Mouse (Mus musculus) forebrain, embryonic 10.5 days (tissue): ENCODE measurements at regions not wholly inside any gene's neighbourhood (a gene's known extent, or its start where the extent isn't known, plus 50 kb on each side); places are given as distances from the start of the nearest gene placed in this dataset.
A peak's percentile ranks its signal among the peaks of the same experiment; 100 is the strongest.
"Not testable (repeated sequence)": the region's sequence is repeated elsewhere in the genome, so short reads cannot be mapped to it uniquely, and the experiment has no call there.

Experiments used
- DNase-seq: peaks from one replicate; pipeline ENCODE4 v3.0.0-alpha.2; 2017; ENCODE audit warnings: low spot score; ENCODE audit errors: extremely low spot score
- H3K27ac ChIP-seq: fragments of 300-500 bp; sonication (generic); 2 replicates; pipeline ENCODE4 v1.5.1; 2016; ENCODE audit warnings: mild to moderate bottlenecking
- H3K27me3 ChIP-seq: fragments of 300-500 bp; sonication (generic); 2 replicates; pipeline ENCODE4 v1.6.1; 2016; ENCODE audit warnings: mild to moderate bottlenecking; ENCODE audit not compliant: poor library complexity, severe bottlenecking
- H3K36me3 ChIP-seq: fragments of 300-500 bp; sonication (generic); replicated peaks from 2 replicates; pipeline ENCODE4 v1.6.1; 2016; ENCODE audit warnings: mild to moderate bottlenecking, moderate library complexity
- H3K4me1 ChIP-seq: fragments of 300-500 bp; sonication (generic); 2 replicates; pipeline ENCODE4 v1.6.1; 2016
- H3K4me3 ChIP-seq: fragments of 300-500 bp; sonication (generic); 2 replicates; pipeline ENCODE4 v1.5.1; 2016; ENCODE audit warnings: mild to moderate bottlenecking, moderate library complexity
- H3K9me3 ChIP-seq: fragments of 300-500 bp; sonication (generic); 2 replicates; pipeline ENCODE4 v1.6.1; 2016; ENCODE audit warnings: mild to moderate bottlenecking, moderate library complexity
- WGBS: fragments of 180-500 bp; shearing (Covaris S2); methylation state at CpG from one replicate; pipeline ENCODE4 v1.1.7; 2016; 5-methylcytosine and 5-hydroxymethylcytosine counted together

DNA sequence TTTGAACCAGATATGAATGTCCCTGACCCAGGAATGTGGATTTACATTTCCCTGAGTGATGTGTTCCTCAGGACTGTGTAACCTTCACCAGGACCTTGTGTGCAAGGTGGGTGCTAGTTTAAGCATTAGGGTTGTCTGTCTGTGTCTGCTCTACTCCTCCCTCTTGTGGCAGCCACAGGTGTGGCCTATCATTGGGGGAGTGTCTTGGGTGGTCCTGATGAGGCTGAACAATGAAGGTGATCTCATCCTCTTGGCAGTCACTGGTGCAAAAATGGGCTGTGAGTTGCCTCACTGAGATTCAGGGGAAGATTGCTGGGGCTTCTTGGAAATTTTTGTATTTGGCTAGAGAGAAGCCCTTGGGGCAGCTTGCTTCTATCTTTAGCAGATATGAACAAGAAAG is 179.4 kb upstream of the Ube2e1 start:
- no peak overlapping the region for H3K4me3 ChIP-seq
- H3K27me3 ChIP-seq = no peaks in the 10 kb centered on the region
- peak; percentile 14 for DNase-seq
- H3K4me1 ChIP-seq = no peaks in the 10 kb centered on the region
- no peaks in the 10 kb centered on the region for H3K9me3 ChIP-seq
- H3K36me3 ChIP-seq = no peaks in the 10 kb centered on the region
- no peak overlapping the region for H3K27ac ChIP-seq

DNA sequence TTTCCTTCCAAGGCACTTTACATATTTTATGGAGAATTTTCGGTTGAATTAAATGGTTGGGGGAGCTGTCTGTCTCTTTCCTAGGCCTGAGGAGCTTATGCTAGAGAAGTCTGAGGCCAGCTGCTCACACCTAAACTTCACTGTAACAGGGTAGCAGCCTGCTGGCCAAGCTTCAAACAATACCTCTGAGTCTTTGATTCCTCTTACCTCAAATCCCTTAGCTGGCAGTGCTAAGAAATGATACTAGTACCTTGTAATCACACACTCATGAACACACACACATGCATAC is 176.6 kb upstream of the Ube2e1 start:
- Histone ChIP-seq H3K9me3 (no peaks in the 10 kb centered on the region), H3K27me3 (no peaks in the 10 kb centered on the region), H3K4me3 (no peak overlapping the region), H3K27ac (no peak overlapping the region), H3K4me1 (no peaks in the 10 kb centered on the region), H3K36me3 (no peaks in the 10 kb centered on the region)
- peak; percentile 10 for DNase-seq
- 75% methylated on average over 1 of the region's 1 CpGs for WGBS

DNA sequence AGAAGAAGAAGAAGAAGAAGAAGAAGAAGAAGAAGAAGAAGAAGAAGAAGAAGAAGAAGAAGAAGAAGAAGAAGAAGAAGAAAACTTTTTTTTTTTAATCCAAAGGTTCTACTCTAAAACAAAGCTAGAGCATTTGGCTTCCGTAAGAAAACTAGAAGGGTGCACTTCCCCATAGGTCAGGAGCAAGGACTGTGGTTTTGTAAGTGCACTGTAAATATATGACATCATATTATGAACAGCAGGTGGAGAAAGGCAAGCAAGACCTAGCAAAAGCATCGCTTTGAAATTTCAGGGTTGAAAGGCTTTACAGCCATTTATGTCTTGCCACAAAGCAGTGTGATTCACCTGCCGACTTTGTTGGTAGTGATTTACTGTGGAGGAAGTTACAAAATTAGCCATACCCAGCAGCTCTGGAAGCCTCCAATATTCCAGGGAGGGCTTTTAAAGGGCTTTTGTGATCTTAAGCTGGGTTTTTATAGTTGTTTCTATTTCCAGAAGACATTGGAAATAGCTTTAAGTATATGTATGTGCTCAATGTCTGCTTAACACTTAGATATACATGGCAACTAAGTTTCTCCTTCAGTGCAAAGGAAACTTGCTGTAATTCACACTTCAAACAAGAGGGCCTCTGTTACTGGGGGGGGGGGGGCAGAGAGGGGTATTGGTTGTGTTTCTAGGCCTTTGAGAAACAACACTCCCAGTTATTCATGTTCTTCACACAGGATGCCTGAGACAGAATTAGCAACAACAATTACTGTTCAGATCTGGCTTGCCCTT is 176.1 kb upstream of the Ube2e1 start:
- H3K4me3 ChIP-seq = no peak overlapping the region
- no peaks in the 10 kb centered on the region for H3K36me3 ChIP-seq
- H3K27me3 ChIP-seq = no peaks in the 10 kb centered on the region
- WGBS = 90% methylated on average over 3 of the region's 3 CpGs
- DNase-seq = no peak
- H3K27ac ChIP-seq = no peak overlapping the region
- H3K4me1 ChIP-seq = no peaks in the 10 kb centered on the region
- no peaks in the 10 kb centered on the region for H3K9me3 ChIP-seq

GRCm38 (mm10) chr14:18506168-18506567 is 174.5 kb upstream of the Ube2e1 start:
- no peak overlapping the region for H3K4me3 ChIP-seq
- H3K9me3 ChIP-seq = no peaks in the 10 kb centered on the region
- no peaks in the 10 kb centered on the region for H3K27me3 ChIP-seq
- H3K4me1 ChIP-seq = no peaks in the 10 kb centered on the region
- H3K27ac ChIP-seq = no peak overlapping the region
- 65% methylated on average over 4 of the region's 4 CpGs for WGBS
- DNase-seq = no peak
- H3K36me3 ChIP-seq = no peaks in the 10 kb centered on the region

DNA sequence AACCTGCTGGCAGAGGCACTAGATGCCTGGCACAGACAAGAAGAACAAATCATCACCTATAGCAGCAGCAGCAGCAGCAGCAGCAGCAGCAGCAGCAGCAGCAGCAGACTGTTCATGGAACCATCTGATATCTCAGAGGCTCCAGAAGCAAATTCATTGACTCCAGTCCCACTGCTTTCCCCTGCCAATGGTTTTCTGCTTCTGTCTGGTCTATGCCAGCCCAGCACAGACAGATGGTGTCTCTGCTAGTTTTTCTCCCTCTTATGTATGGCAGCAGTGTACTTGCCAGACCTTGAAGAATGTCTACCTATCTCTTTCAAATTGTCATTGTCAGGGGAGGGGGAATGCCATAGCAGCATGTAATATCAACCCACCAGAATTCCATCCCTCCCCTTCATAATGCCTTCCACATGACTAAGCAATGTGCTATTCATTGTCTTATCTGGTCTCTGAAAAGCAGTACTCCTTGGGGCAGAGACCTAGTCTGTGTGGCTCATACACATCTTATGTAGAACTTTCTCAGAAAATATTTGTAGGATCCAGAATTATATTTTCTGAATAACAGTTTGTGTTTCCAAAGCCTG is 168.7 kb upstream of the Ube2e1 start:
- H3K4me1 ChIP-seq = peaks cover 10% of the 10 kb centered on the region
- no peak overlapping the region for H3K4me3 ChIP-seq
- no peaks in the 10 kb centered on the region for H3K27me3 ChIP-seq
- DNase-seq = peak; percentile 11
- no peaks in the 10 kb centered on the region for H3K9me3 ChIP-seq
- H3K36me3 ChIP-seq = no peaks in the 10 kb centered on the region
- no peak overlapping the region for H3K27ac ChIP-seq

DNA sequence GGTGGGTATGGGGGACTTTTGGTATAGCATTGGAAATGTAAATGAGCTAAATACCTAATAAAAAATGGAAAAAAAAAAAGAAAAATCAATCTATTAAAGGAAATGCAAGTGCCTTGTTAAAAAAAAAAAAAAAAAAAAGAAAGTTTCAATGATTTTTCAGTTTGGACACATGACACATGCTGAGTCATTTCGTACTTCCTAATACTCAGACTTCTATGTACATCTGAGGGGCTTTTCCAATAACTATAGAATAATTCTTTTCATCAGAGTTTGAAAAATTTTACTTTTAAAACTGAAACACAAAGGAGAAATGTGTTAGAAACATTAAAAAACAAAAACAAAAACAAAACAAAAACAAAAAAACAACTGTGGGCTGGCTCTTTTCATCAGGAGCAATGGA is 162.4 kb upstream of the Ube2e1 start:
- WGBS = 92% methylated on average over 1 of the region's 1 CpGs

DNA sequence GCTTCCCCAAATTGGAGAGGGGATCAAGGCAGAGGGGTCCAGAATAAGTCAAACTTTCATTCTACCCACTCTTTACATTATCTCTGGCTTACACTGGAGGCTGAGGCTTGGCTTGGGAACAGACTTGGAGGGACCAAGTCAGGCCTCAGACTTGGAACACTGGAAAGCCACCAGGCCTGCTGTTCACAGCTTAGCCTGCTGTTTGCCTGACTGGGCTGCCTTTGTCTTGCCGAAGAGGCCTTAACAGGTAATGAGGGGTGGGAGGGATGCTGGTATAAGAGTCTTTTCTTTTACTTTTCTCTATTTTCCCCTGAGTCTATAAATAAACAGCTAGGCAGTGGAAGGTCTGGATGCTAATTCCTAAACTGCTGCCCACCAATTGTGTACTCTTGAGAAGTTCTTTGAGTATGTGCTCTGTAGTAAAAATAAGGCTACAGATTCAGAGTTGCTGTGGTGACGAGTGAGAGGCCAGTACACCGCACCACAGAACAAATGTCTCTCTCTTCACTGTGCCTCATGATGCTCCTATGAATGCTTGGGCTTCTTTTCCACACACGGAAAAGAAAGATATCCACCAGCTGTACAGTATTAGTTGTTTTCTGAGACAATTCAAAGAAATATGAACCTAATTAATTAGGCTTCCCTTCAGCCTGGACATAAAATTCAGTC is 154.6 kb upstream of the Ube2e1 start:
- H3K4me3 ChIP-seq = no peak overlapping the region
- no peak overlapping the region for H3K27ac ChIP-seq
- WGBS = 42% methylated on average over 4 of the region's 4 CpGs
- no peaks in the 10 kb centered on the region for H3K27me3 ChIP-seq
- DNase-seq = peak; percentile 19
- peaks cover 15% of the 10 kb centered on the region for H3K4me1 ChIP-seq
- no peaks in the 10 kb centered on the region for H3K36me3 ChIP-seq
- H3K9me3 ChIP-seq = no peaks in the 10 kb centered on the region

More for the DNA sequence above, 162.4 kb upstream of the Ube2e1 start:
- Histone ChIP-seq H3K27ac (no peak overlapping the region), H3K4me1 (no peaks in the 10 kb centered on the region), H3K36me3 (no peaks in the 10 kb centered on the region), H3K27me3 (no peaks in the 10 kb centered on the region), H3K4me3 (no peak overlapping the region), H3K9me3 (no peaks in the 10 kb centered on the region)
- DNase-seq = no peak

DNA sequence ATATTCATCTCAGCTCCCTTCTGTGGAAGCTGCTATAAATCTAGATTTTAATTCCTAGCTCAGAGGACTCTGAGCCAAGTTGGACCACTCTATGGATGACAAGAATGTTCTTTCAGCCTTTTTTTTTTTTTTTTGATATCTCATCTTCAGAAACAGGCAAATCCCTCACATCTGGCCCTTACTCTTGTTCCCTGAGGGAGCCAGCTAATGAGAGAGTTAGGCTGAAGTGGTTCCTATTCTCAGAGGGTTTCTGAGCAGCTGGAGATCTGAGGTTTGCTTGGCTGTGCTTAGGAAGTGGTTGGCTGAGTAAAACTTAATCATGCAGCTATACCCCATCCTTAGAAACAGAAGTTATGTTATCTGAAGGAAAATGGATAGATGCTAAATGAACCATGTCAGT is 153.9 kb upstream of the Ube2e1 start:
- Histone ChIP-seq H3K4me3 (no peak overlapping the region), H3K27ac (no peak overlapping the region), H3K9me3 (no peaks in the 10 kb centered on the region), H3K36me3 (no peaks in the 10 kb centered on the region), H3K4me1 (peaks cover 15% of the 10 kb centered on the region), H3K27me3 (no peaks in the 10 kb centered on the region)
- DNase-seq = no peak

DNA sequence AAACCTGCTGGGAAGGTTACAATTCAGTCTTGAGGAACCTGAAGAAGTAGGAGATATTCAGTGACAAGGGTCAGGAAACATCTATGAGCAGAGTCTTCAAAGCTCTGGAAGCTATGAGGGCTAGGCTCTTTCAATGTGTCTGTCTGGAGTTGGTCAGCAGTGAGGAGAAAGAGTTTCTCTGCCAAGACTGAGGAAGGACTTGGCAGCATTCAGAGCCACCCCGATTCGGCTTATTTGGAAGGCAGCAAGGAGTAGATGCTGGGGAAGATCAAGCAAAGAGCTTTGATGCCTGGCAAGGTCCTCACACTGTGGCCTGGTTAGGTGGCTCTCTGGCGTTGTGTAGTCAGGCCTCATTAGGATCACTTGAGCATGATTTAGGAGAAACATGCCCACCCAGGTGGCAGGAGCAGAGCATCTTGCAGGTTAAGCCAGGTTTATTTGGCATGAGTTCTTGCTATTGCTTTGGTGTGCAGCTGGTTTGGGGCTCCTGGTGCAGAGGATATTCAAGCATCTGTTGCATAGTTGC is 145.2 kb upstream of the Ube2e1 start:
- no peaks in the 10 kb centered on the region for H3K4me1 ChIP-seq
- no peaks in the 10 kb centered on the region for H3K9me3 ChIP-seq
- no peak overlapping the region for H3K4me3 ChIP-seq
- WGBS = 88% methylated on average over 3 of the region's 3 CpGs
- H3K36me3 ChIP-seq = no peaks in the 10 kb centered on the region
- DNase-seq = no peak
- no peak overlapping the region for H3K27ac ChIP-seq
- H3K27me3 ChIP-seq = no peaks in the 10 kb centered on the region

GRCm38 (mm10) chr14:18468611-18469010 is 137.0 kb upstream of the Ube2e1 start:
- Histone ChIP-seq H3K36me3 (no peaks in the 10 kb centered on the region), H3K27me3 (no peaks in the 10 kb centered on the region), H3K27ac (no peak overlapping the region), H3K4me1 (peaks cover 9% of the 10 kb centered on the region), H3K9me3 (no peaks in the 10 kb centered on the region), H3K4me3 (no peak overlapping the region)
- no peak for DNase-seq
- WGBS = 88% methylated on average over 3 of the region's 3 CpGs

- H3K9me3 ChIP-seq, H3K27ac ChIP-seq, H3K36me3 ChIP-seq, H3K27me3 ChIP-seq, DNase-seq, H3K4me3 ChIP-seq: not testable (repeated sequence)
- peaks cover 11% of the 10 kb centered on the region for H3K4me1 ChIP-seq
- 66% methylated on average over 4 of the region's 4 CpGs for WGBS
These were observed 135.2 kb upstream of the Ube2e1 start for GRCm38 (mm10) chr14:18466864-18467263.

DNA sequence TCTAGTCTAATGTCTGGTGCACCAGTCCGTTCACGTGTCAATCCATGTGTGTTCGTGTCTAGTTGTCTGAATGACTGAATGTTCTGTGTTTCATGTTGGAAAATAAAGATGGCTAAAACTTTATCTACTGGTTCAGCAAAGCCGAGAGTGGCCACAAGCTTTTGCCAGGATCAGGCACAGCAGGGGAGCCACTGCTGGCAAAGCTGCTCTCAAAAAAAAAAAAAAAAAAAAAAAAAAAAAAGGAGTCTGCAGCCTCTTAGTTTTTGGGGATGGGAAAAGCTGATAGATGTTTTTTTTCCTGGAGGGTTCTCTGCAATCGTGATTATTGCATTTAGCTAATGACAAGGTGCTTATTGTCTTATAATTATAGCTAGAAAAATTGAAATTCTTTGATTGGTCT is 132.5 kb upstream of the Ube2e1 start:
- not testable (repeated sequence) for H3K4me3 ChIP-seq

DNA sequence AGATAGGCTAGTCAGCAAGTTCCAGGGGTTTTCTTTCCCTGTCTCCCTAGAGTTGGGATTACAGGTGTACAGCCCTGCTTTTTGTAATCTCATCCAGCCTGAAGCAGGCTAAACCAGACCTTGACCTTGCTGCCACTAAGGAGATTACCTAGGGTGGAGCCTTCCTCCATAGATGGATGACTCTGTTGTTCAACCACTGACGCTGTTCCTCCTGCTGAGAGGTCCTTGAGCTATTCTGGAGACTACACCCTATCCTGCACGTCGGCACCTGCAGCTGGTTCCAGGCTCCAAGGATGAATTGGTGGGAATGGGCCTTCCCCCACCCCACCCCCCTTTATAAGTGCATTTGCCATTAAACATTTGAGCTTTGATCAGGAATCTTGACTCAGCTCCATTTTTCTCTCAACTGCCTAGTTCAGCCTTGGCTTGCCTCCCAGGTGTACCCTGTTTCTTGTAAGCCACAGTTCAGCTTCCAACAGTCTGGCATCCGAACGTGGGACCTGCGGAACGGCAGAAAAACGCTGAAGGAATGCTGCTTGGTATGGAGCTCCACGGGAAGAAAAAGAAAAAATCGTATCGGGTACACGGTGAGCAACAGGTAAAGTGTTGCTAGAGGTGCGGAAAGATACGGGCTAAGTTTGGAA is 131.7 kb upstream of the Ube2e1 start:
- Histone ChIP-seq H3K4me3 (no peak overlapping the region), H3K9me3 (no peaks in the 10 kb centered on the region), H3K36me3 (no peaks in the 10 kb centered on the region), H3K4me1 (peaks cover 11% of the 10 kb centered on the region), H3K27me3 (0 out of 2 replicates have a peak, but pooled peaks cover 6% of the 10 kb centered on the region), H3K27ac (no peak overlapping the region)
- WGBS = 30% methylated on average over 14 of the region's 14 CpGs
- DNase-seq = no peak

More for the DNA sequence above, 132.5 kb upstream of the Ube2e1 start:
- not testable (repeated sequence) for H3K27ac ChIP-seq, H3K36me3 ChIP-seq, DNase-seq, H3K9me3 ChIP-seq, H3K27me3 ChIP-seq
- WGBS = 16% methylated on average over 5 of the region's 5 CpGs
- peaks cover 11% of the 10 kb centered on the region for H3K4me1 ChIP-seq
